Mouse (Mus musculus) neutrophil, adult 59 days (primary cell): Measurements from ENCODE around the gene Acsm2. TPM values are rescaled to one million over a fixed set of nuclear protein-coding genes. Genes with fewer than 3 reads are reported as not detected.

Source experiments
- total RNA-seq, 2 experiments: library from RNA; stranded (reverse); gene quantifications; 1 replicate in 1 of 2; 2 replicates in 1 of 2; pipeline ENCODE4 v1.2.4; 2023

Acsm2 gene
- total RNA-seq: not detected

DNA sequence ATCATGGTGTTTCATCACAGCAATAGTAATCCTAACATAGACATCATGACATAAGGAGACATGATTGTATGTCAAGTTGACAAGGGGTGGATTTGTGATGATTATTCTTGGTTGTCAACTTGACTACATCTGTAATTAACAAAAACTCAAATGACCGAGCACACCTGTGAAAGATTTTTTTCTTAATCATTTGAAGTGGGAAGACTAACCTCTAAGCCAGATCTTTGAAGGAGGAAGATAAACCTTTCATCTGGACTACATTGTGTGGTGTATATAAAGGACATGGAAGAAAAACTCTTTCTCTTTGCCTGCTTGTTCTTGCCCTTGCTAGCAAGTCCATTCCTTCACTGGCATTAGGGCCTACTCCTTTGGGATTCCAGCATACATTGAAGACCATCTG, at the start of gene Acsm2:
Acsm2 (plus strand) TSS at position 301 of the 400 bp plus-strand sequence.

DNA sequence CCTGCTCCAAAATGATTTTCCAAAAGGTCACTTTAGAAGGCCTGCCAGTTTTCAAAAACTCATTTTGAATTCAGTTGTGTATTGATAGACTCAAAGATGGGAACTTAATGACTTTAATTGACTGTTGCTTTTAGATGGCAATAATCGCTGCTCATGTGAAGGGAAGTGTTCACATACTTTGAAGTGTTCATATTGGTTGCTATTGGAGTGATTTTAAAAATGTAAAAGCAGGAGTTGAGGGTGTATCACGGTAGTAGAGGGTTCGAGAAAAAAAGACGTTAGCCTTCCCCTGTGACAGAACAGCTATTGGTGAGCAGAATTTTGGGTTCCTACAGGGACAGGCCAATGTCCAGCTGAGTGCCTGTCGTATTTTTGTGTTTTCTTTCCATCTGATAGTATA, 35.0 kb upstream of the Acsm2 start, which contains the start of gene Acsm5:
Acsm5 (plus strand) TSS at position 301 of the 400 bp plus-strand sequence.

DNA sequence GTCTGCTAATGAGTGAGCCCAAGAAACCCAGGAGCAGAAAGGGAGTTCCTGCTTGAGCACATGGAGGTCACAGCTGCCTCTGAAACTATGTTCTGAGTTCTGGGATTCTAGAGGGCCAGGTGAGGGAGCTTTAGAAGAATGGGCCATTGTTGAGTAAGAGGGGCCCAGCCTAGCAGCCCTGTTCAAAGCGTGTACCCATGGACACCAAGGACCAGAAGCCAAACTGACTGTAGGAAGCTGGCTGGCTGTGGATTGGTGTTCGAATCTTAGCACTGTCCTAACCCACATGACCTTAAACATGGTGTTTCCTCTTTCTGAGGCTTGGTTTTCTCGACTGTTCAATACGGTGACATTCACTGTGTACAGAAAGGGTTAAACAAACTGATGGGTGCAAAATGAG, 30.8 kb upstream of the Acsm2 start, which contains the start of gene Pdilt:
Pdilt (minus strand) TSS at position 101 of the 400 bp plus-strand sequence.

DNA sequence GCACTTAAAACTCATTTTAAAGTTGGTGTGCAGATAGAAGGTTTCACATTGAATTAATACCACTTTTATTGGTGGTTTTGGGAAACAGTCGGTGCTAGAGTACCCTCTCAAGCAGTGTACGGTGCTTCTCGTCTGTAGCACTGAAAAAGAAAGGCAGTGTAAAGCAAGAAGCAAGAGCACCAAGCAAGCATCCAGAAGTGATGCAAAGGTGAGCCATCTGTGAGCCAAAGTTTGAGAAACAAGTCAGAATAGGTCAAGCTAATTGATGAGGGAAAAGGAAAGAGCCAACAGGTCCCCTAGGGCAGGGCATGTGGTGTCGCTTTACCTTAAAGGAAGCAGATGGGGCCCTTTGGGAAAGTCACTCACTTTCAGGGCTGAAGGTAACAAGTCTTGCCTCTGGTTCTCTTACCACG, 52.5 kb downstream of the Acsm2 start, which contains the start of gene Acsm1:
Acsm1 (plus strand) TSS at position 363 of the 413 bp plus-strand sequence.

Other genes with a start within 250 kb of the Acsm2 start
- gene Gp2, start 95.1 kb upstream of the Acsm2 start, total RNA-seq: not detected
- not detected for gene Umod, start 75.1 kb upstream of the Acsm2 start, total RNA-seq
- gene Acsm5, start 34.9 kb upstream of the Acsm2 start, total RNA-seq: not detected
- not detected for gene Pdilt, start 30.9 kb upstream of the Acsm2 start, total RNA-seq
- not detected for gene Acsm1, start 52.7 kb downstream of the Acsm2 start, total RNA-seq
- not detected for gene Acsm4, start 135.7 kb downstream of the Acsm2 start, total RNA-seq
- gene Thumpd1, start 166.5 kb downstream of the Acsm2 start, total RNA-seq: 10 to 100 TPM; 12.0 to 15.1 TPM
- not detected for gene Acsm3, start 206.6 kb downstream of the Acsm2 start, total RNA-seq
- gene Rexo5, start 239.7 kb downstream of the Acsm2 start, total RNA-seq: 10 to 100 TPM; 12.6 to 21.6 TPM
- gene Eri2, start 239.7 kb downstream of the Acsm2 start, total RNA-seq: 1 to 10 TPM; 4.4 to 5.1 TPM